Mouse (Mus musculus): Measurements from ENCODE around the gene Agl. TPM values are rescaled to one million over a fixed set of nuclear protein-coding genes. Genes with fewer than 3 reads are reported as not detected.
A peak's percentile ranks its signal among the peaks of the same experiment; 100 is the strongest.

Agl gene
- polyA plus RNA-seq (2015; fragmentation: Nextera tagmentation; extraction: Ambion mirVana): 6.3 and 6.9 TPM in 2 replicates

DNA sequence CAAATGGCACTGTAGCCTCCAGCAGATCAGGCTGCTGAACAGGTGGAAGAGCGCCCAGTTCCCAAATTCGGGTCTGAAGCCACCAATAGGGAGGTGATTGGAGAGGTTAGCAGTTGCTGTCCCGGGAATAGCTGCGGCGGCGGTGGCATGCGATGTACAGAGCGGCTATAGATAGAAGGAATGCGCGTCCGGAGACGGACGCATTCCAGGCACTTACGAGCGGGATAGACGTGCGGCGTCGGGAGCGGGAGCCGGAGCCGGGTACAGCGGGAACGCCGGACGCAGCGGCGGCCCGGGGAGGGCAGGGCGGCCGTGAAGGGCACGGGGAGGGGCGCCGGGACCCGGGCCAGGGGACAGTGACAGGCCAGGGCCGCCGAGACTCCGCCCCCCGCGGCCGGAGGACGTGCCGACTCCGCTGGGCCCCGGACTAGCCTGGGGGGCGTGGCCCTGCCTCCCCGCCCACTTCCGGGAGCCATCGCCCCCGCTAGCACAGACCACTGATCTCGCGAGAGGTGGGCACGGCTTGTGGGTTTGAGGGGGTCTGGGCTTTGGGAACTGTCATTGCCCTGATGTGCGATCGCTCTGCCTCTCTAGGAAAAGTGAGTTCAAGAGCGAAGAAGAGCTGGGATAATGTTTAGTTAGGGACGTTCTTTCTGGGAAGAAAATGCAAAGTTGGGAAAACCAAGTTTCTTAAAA, at the start of gene Agl:
Gene Agl, minus strand, starts transcription at position 356 of the 696 bp plus-strand sequence.
- peak; percentile 99 for ATAC-seq
- no peaks in the 10 kb centered on the region for H3K36me3 ChIP-seq (ENCODE audit: control insufficient read depth, insufficient read depth)

DNA sequence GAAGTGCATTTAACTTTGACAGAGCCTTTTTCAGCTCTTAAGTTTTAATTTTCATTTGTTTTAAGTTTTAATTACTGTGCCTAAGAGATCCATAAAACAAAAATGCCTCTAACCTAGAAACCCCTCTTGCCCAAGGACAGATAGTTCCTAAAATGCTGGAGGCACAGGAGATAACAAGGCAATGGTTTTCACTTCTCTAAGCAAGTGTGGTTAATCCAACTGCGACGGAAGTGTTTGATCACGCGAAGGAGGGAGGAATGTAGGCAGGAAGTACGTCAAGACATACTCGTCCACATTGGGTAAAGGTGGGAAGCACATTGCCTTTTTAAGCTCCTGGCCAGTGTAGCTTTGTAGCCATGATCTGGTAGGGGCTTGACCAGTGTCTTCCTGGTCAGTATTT, 49.6 kb upstream of the Agl start:
- Histone ChIP-seq H3K27ac (ENCODE audit: low read depth, low read length) (no peak overlapping the region), H3K4me3 (ENCODE audit: low read depth, low read length) (no peak overlapping the region), H3K9me3 (ENCODE audit: control insufficient read depth) (no peaks in the 10 kb centered on the region), H3K27me3 (replicated peaks; ENCODE audit: control insufficient read depth, insufficient read depth, low read length) (no peaks in the 10 kb centered on the region), H3K9ac (ENCODE audit: low read depth, low read length) (no peak overlapping the region), H3K4me2 (replicated peaks; ENCODE audit: low read depth) (no peak overlapping the region), H3K4me1 (replicated peaks; ENCODE audit: control insufficient read depth, insufficient read depth, low read length) (no peaks in the 10 kb centered on the region), H3K36me3 (ENCODE audit: control insufficient read depth, insufficient read depth) (no peaks in the 10 kb centered on the region)
- WGBS: 81% methylated on average over 6 of the region's 6 CpGs
- TF ChIP-seq CTCF (IDR thresholded peaks at IDR 0.05; ENCODE audit: low read depth): no peak
- no peak for ATAC-seq

More for the DNA sequence above, at the start of gene Agl:
- peak within 1 kb of the TSS; percentile 88 for H3K27ac ChIP-seq (ENCODE audit: low read depth, low read length)
- H3K9ac ChIP-seq (ENCODE audit: low read depth, low read length): peak within 1 kb of the TSS; percentile 79
- whole genome bisulfite sequencing: under 1% methylated on average over 55 of the region's 57 CpGs
- H3K4me3 ChIP-seq (ENCODE audit: low read depth, low read length): peak within 1 kb of the TSS; percentile 82
- no peaks in the 10 kb centered on the region for H3K27me3 ChIP-seq (replicated peaks; ENCODE audit: control insufficient read depth, insufficient read depth, low read length)
- H3K9me3 ChIP-seq (ENCODE audit: control insufficient read depth): no peaks in the 10 kb centered on the region
- H3K4me1 ChIP-seq (replicated peaks; ENCODE audit: control insufficient read depth, insufficient read depth, low read length): no peaks in the 10 kb centered on the region
- TF ChIP-seq CTCF (IDR thresholded peaks at IDR 0.05; ENCODE audit: low read depth): peak; percentile 38
- peak within 1 kb of the TSS; percentile 85 for H3K4me2 ChIP-seq (replicated peaks; ENCODE audit: low read depth)

DNA sequence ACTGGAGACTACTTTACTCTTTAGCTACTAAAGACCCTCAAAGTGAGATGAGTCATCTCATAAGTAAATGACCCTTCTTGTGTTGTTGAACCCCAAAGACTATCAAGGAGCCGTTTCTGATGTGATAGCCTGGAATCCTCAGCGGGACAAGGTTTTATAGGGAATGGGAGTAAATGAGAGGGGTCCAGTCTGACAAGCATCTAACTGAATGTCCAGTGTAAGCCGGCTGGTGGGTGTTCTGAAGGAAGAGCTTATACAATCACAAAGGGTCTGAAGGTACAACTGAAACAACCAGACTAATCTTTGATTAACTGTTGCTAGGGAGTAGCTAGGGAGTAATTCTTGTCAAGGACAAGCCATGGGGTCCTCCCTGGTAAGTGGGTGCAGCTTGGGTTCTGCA, 44.5 kb upstream of the Agl start:
- 89% methylated on average over 3 of the region's 3 CpGs for WGBS
- H3K27me3 ChIP-seq (replicated peaks; ENCODE audit: control insufficient read depth, insufficient read depth, low read length): no peaks in the 10 kb centered on the region
- no peak for ATAC-seq
- no peak overlapping the region for H3K27ac ChIP-seq (ENCODE audit: low read depth, low read length)
- no peak overlapping the region for H3K9ac ChIP-seq (ENCODE audit: low read depth, low read length)
- no peak overlapping the region for H3K4me3 ChIP-seq (ENCODE audit: low read depth, low read length)
- no peak overlapping the region for H3K4me2 ChIP-seq (replicated peaks; ENCODE audit: low read depth)
- H3K9me3 ChIP-seq (ENCODE audit: control insufficient read depth): no peaks in the 10 kb centered on the region
- H3K36me3 ChIP-seq (ENCODE audit: control insufficient read depth, insufficient read depth): no peaks in the 10 kb centered on the region
- TF ChIP-seq CTCF (IDR thresholded peaks at IDR 0.05; ENCODE audit: low read depth): no peak
- no peaks in the 10 kb centered on the region for H3K4me1 ChIP-seq (replicated peaks; ENCODE audit: control insufficient read depth, insufficient read depth, low read length)

DNA sequence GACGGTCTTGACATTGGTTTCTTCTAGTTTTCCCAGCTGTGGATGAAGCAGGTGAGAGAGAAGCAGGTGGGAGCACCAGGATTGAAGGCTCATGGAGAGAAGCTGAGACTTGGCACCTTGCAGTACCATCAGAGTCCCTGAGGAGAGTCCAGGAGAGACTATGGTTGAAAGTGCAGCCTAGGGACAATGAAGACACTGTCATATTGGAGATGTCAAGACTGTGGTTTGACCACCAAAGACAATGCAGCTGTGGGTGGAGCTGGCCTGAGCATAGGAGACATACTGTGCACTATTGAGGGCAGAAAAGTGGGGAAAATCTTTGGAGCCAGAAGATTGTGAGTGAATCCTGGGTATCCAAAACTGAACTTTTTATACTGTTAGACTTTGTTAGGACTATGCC, 42.4 kb upstream of the Agl start:
- Histone ChIP-seq H3K36me3 (ENCODE audit: control insufficient read depth, insufficient read depth) (no peaks in the 10 kb centered on the region), H3K4me3 (ENCODE audit: low read depth, low read length) (no peak overlapping the region), H3K9ac (ENCODE audit: low read depth, low read length) (no peak overlapping the region), H3K4me1 (replicated peaks; ENCODE audit: control insufficient read depth, insufficient read depth, low read length) (no peaks in the 10 kb centered on the region), H3K4me2 (replicated peaks; ENCODE audit: low read depth) (no peak overlapping the region), H3K9me3 (ENCODE audit: control insufficient read depth) (no peaks in the 10 kb centered on the region), H3K27ac (ENCODE audit: low read depth, low read length) (no peak overlapping the region), H3K27me3 (replicated peaks; ENCODE audit: control insufficient read depth, insufficient read depth, low read length) (no peaks in the 10 kb centered on the region)
- TF ChIP-seq CTCF (IDR thresholded peaks at IDR 0.05; ENCODE audit: low read depth): no peak
- WGBS: 87% methylated on average over 1 of the region's 1 CpGs
- no peak for ATAC-seq

DNA sequence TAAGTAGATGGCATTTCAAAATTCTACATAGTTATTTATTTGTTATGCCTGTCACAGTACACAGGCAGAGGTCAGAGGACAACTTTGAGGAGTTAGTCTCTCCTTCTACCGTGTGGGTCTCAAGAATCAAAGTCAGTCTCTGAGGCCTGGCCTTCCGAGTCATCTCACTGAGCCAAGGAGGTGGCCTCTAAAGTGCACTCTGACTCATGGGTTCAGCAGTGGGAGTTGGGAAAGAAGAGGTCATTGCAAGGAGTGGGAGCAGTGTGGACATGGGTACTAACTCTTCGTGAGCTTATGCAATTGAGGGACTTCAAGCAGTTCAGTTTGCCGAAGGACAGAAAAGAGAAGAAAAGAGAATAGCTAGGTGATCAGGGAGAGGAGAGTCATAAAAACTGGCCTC, 41.0 kb upstream of the Agl start:
- Histone ChIP-seq H3K9ac (ENCODE audit: low read depth, low read length) (no peak overlapping the region), H3K4me3 (ENCODE audit: low read depth, low read length) (no peak overlapping the region), H3K36me3 (ENCODE audit: control insufficient read depth, insufficient read depth) (no peaks in the 10 kb centered on the region), H3K4me2 (replicated peaks; ENCODE audit: low read depth) (no peak overlapping the region), H3K9me3 (ENCODE audit: control insufficient read depth) (no peaks in the 10 kb centered on the region), H3K27me3 (replicated peaks; ENCODE audit: control insufficient read depth, insufficient read depth, low read length) (no peaks in the 10 kb centered on the region), H3K4me1 (replicated peaks; ENCODE audit: control insufficient read depth, insufficient read depth, low read length) (no peaks in the 10 kb centered on the region), H3K27ac (ENCODE audit: low read depth, low read length) (no peak overlapping the region)
- no peak for TF ChIP-seq CTCF (IDR thresholded peaks at IDR 0.05; ENCODE audit: low read depth)
- no peak for ATAC-seq
- 75% methylated on average over 4 of the region's 4 CpGs for WGBS

GRCm38 (mm10) chr3:116848099-116848498, 40.1 kb upstream of the Agl start:
- 85% methylated on average over 1 of the region's 1 CpGs for WGBS

More at GRCm38 (mm10) chr3:116848099-116848498, 40.1 kb upstream of the Agl start:
- ATAC-seq: no peak
- H3K9me3 ChIP-seq (ENCODE audit: control insufficient read depth): no peaks in the 10 kb centered on the region
- no peaks in the 10 kb centered on the region for H3K27me3 ChIP-seq (replicated peaks; ENCODE audit: control insufficient read depth, insufficient read depth, low read length)
- no peak overlapping the region for H3K9ac ChIP-seq (ENCODE audit: low read depth, low read length)
- H3K4me1 ChIP-seq (replicated peaks; ENCODE audit: control insufficient read depth, insufficient read depth, low read length): no peaks in the 10 kb centered on the region
- no peak for TF ChIP-seq CTCF (IDR thresholded peaks at IDR 0.05; ENCODE audit: low read depth)
- no peak overlapping the region for H3K27ac ChIP-seq (ENCODE audit: low read depth, low read length)
- H3K36me3 ChIP-seq (ENCODE audit: control insufficient read depth, insufficient read depth): no peaks in the 10 kb centered on the region
- no peak overlapping the region for H3K4me3 ChIP-seq (ENCODE audit: low read depth, low read length)
- no peak overlapping the region for H3K4me2 ChIP-seq (replicated peaks; ENCODE audit: low read depth)
